8 mouse cellular contexts compared by ENCODE assay signal in genomic region chr13:51198186-51198585, GRCm38 (mm10). TPM values are rescaled to one million over a fixed set of nuclear protein-coding genes. Genes with fewer than 3 reads are reported as not detected.
DNase-seq lines count a peak whose midpoint lies in the region; ATAC-seq and TF ChIP-seq lines count a peak whose summit lies in the region.

No protein-coding gene starts in this region.

- no peak overlapping the region for H3K4me3 ChIP-seq in hindbrain, postnatal 0 days (ENCODE audit: low read length)
- no peak overlapping the region for H3K4me3 ChIP-seq in hindbrain, embryonic 10.5 days
- no peak overlapping the region for H3K4me3 ChIP-seq in embryonic facial prominence, embryonic 14.5 days (ENCODE audit: low read depth, low read length)
- H3K4me3 ChIP-seq in hindbrain, embryonic 13.5 days: no peak overlapping the region

- H3K9me3 ChIP-seq in hindbrain, postnatal 0 days (ENCODE audit: low read length): no peaks in the 10 kb centered on the region
- 0 out of 2 replicates have a peak, but pooled peaks cover 9% of the 10 kb centered on the region for H3K9me3 ChIP-seq in hindbrain, embryonic 10.5 days
- H3K9me3 ChIP-seq in embryonic facial prominence, embryonic 14.5 days (ENCODE audit: control insufficient read depth, low read length): 0 out of 2 replicates have a peak, but pooled peaks cover 6% of the 10 kb centered on the region
- 0 out of 2 replicates have a peak, but pooled peaks cover 10% of the 10 kb centered on the region for H3K9me3 ChIP-seq in hindbrain, embryonic 13.5 days

- no peak overlapping the region for H3K27ac ChIP-seq in hindbrain, postnatal 0 days
- no peak overlapping the region for H3K27ac ChIP-seq in hindbrain, embryonic 10.5 days
- 0 out of 2 replicates have a peak overlapping the region, but pooled peaks have one; percentile 6 for H3K27ac ChIP-seq in embryonic facial prominence, embryonic 14.5 days (replicated peaks; ENCODE audit: low read depth, low read length)
- H3K27ac ChIP-seq in hindbrain, embryonic 13.5 days: no peak overlapping the region

- no peak overlapping the region for H3K9ac ChIP-seq in hindbrain, postnatal 0 days (replicated peaks; ENCODE audit: low read length)
- no peak overlapping the region for H3K9ac ChIP-seq in embryonic facial prominence, embryonic 14.5 days (ENCODE audit: low read depth, low read length)
- H3K9ac ChIP-seq in hindbrain, embryonic 13.5 days: no peak overlapping the region

- 64% methylated on average over 5 of the region's 5 CpGs for WGBS in hindbrain, postnatal 0 days
- WGBS in hindbrain, embryonic 10.5 days: 86% methylated on average over 5 of the region's 5 CpGs
- 44% methylated on average over 5 of the region's 5 CpGs for WGBS in embryonic facial prominence, embryonic 14.5 days
- 76% methylated on average over 5 of the region's 5 CpGs for WGBS in hindbrain, embryonic 13.5 days

- TF ChIP-seq CTCF in hindbrain, postnatal 0 days (IDR thresholded peaks at IDR 0.05; ENCODE audit: low read depth): no peak

- no peak overlapping the region for H3K4me2 ChIP-seq in hindbrain, postnatal 0 days (ENCODE audit: low read depth, low read length)
- H3K4me2 ChIP-seq in embryonic facial prominence, embryonic 14.5 days (ENCODE audit: low read depth, low read length): no peak overlapping the region
- H3K4me2 ChIP-seq in hindbrain, embryonic 13.5 days: no peak overlapping the region

- H3K27me3 ChIP-seq in hindbrain, postnatal 0 days (ENCODE audit: insufficient read depth, low read length): no peaks in the 10 kb centered on the region
- 0 out of 2 replicates have a peak, but pooled peaks cover 4% of the 10 kb centered on the region for H3K27me3 ChIP-seq in hindbrain, embryonic 10.5 days (ENCODE audit: insufficient read depth, poor library complexity, severe bottlenecking)
- no peaks in the 10 kb centered on the region for H3K27me3 ChIP-seq in embryonic facial prominence, embryonic 14.5 days (replicated peaks; ENCODE audit: control insufficient read depth, insufficient read depth, low read length)
- 0 out of 2 replicates have a peak, but pooled peaks cover 2% of the 10 kb centered on the region for H3K27me3 ChIP-seq in hindbrain, embryonic 13.5 days

- DNase-seq in hindbrain, postnatal 0 days (ENCODE audit: low spot score): peak; percentile 18
- DNase-seq in hindbrain, embryonic 10.5 days (ENCODE audit: low spot score): no peak
- DNase-seq in embryonic facial prominence, embryonic 14.5 days (ENCODE audit: low spot score): peak; percentile 86
- DNase-seq in kidney, adult 9 months: peak; percentile 67
- DNase-seq in mesoderm, embryonic 11.5 days (ENCODE audit: low read depth, low spot score): peak; percentile 74
- no peak for DNase-seq in testis, postnatal 14 days (ENCODE audit: low spot score)

- no peaks in the 10 kb centered on the region for H3K4me1 ChIP-seq in hindbrain, postnatal 0 days (ENCODE audit: insufficient read depth, low read length)
- H3K4me1 ChIP-seq in hindbrain, embryonic 10.5 days (replicated peaks): no peaks in the 10 kb centered on the region
- no peaks in the 10 kb centered on the region for H3K4me1 ChIP-seq in embryonic facial prominence, embryonic 14.5 days (ENCODE audit: control insufficient read depth, insufficient read depth, low read length)
- H3K4me1 ChIP-seq in hindbrain, embryonic 13.5 days (replicated peaks): no peaks in the 10 kb centered on the region

- H3K36me3 ChIP-seq in hindbrain, postnatal 0 days (ENCODE audit: insufficient read depth, low read length): no peaks in the 10 kb centered on the region
- no peaks in the 10 kb centered on the region for H3K36me3 ChIP-seq in hindbrain, embryonic 10.5 days
- no peaks in the 10 kb centered on the region for H3K36me3 ChIP-seq in embryonic facial prominence, embryonic 14.5 days (ENCODE audit: control insufficient read depth, insufficient read depth, low read length)
- no peaks in the 10 kb centered on the region for H3K36me3 ChIP-seq in hindbrain, embryonic 13.5 days

- no peak for ATAC-seq in hindbrain, postnatal 0 days
- 0 out of 2 replicates have a peak, but pooled peaks have one; percentile 53 for ATAC-seq in embryonic facial prominence, embryonic 14.5 days (ENCODE audit: low read depth)
- no peak for ATAC-seq in hindbrain, embryonic 13.5 days (ENCODE audit: low FRiP score)
- ATAC-seq in CD4-positive, CD25-positive, alpha-beta regulatory T cell, adult 4 months: no peak

RNA-seq across cellular contexts. Expression of gene Nxnl2, which starts 27.4 kb away (rescaled TPM):
- 3.0 and 3.8 TPM in 2 replicates for total RNA-seq in hindbrain, postnatal 0 days (2014; rRNA removed)
- polyA plus RNA-seq in hindbrain, postnatal 0 days (2015; fragmentation: Nextera tagmentation; extraction: Ambion mirVana): 7.2 and 8.6 TPM in 2 replicates
- polyA plus RNA-seq in hindbrain, embryonic 10.5 days (2016; fragmentation: Nextera tagmentation; extraction: Ambion mirVana): 0.30 and 0.73 TPM in 2 replicates
- polyA plus RNA-seq in embryonic facial prominence, embryonic 14.5 days (2014; fragmentation: Nextera tagmentation; extraction: Ambion mirVana): 1.6 and 2.4 TPM in 2 replicates
- polyA plus RNA-seq in hindbrain, embryonic 13.5 days (2015; fragmentation: Nextera tagmentation; extraction: Ambion mirVana): 0.76 and 0.77 TPM in 2 replicates
- under 1 TPM in 1 of 2 experiments, not detected in 1; 0.56 TPM for polyA plus RNA-seq in CD4-positive, CD25-positive, alpha-beta regulatory T cell, adult 4 months (2017; shearing (Covaris generic))

Comparison
In these comparisons a context has a peak if more than half of its experiments do, and no peak if none do; other contexts are left out.
1. DNase-seq: peak in hindbrain, postnatal 0 days (single experiment), embryonic facial prominence, embryonic 14.5 days (single experiment), kidney, adult 9 months (single experiment) and mesoderm, embryonic 11.5 days (single experiment); none in hindbrain, embryonic 10.5 days (single experiment) and testis, postnatal 14 days (single experiment).